Mouse (Mus musculus): ENCODE measurements around the gene Noa1.

Gene Noa1

GRCm38 (mm10) chr5:77290606-77291005 is 19.3 kb downstream of the Noa1 start:
- no peak for DNase-seq (ENCODE audit: low spot score in 2 of 2)

GRCm38 (mm10) chr5:77289686-77290085 is 20.2 kb downstream of the Noa1 start:
- DNase-seq (ENCODE audit: low spot score in 2 of 2), result no peak

- no peak for DNase-seq (ENCODE audit: low spot score in 2 of 2)
Measured at GRCm38 (mm10) chr5:77287901-77288300, 22.0 kb downstream of the Noa1 start.

GRCm38 (mm10) chr5:77286904-77287303 is 23.0 kb downstream of the Noa1 start:
- DNase-seq (ENCODE audit: low spot score in 2 of 2), result no peak

- no peak for DNase-seq (ENCODE audit: low spot score in 2 of 2)
Measured at GRCm38 (mm10) chr5:77285685-77286084, 24.2 kb downstream of the Noa1 start.

GRCm38 (mm10) chr5:77282242-77282641 is 27.6 kb downstream of the Noa1 start:
- DNase-seq (ENCODE audit: low spot score in 2 of 2), result no peak

GRCm38 (mm10) chr5:77281518-77282174 is 28.2 kb downstream of the Noa1 start:
- DNase-seq (ENCODE audit: low spot score in 2 of 2), result no peak

GRCm38 (mm10) chr5:77277204-77277603 is 32.7 kb downstream of the Noa1 start:
- DNase-seq (ENCODE audit: low spot score in 2 of 2), result no peak

GRCm38 (mm10) chr5:77275950-77276349 is 33.9 kb downstream of the Noa1 start:
- no peak for DNase-seq (ENCODE audit: low spot score in 2 of 2)

- no peak for DNase-seq (ENCODE audit: low spot score in 2 of 2)
Measured at GRCm38 (mm10) chr5:77273151-77273550, 36.7 kb downstream of the Noa1 start.

- no peak for DNase-seq (ENCODE audit: low spot score in 2 of 2)
Measured at GRCm38 (mm10) chr5:77269399-77269798, 40.5 kb downstream of the Noa1 start.

GRCm38 (mm10) chr5:77267957-77268624 is 41.8 kb downstream of the Noa1 start:
- DNase-seq (ENCODE audit: low spot score in 2 of 2), result no peak

- DNase-seq (ENCODE audit: low spot score in 2 of 2), result no peak
Measured at GRCm38 (mm10) chr5:77267441-77267840, 42.4 kb downstream of the Noa1 start.

GRCm38 (mm10) chr5:77266886-77267401 is 42.9 kb downstream of the Noa1 start:
- DNase-seq (ENCODE audit: low spot score in 2 of 2), result no peak

GRCm38 (mm10) chr5:77266066-77266885 is 43.6 kb downstream of the Noa1 start:
- no peak for DNase-seq (ENCODE audit: low spot score in 2 of 2)

GRCm38 (mm10) chr5:77265671-77266065 is 44.2 kb downstream of the Noa1 start:
- peak in 1 of 2 experiments; percentile 29 for DNase-seq (ENCODE audit: low spot score in 2 of 2)

GRCm38 (mm10) chr5:77265081-77265670 is 44.7 kb downstream of the Noa1 start, which contains the start of gene Rest:
TSS of gene Rest (plus strand) at chr5:77265491.
- no peak for DNase-seq (ENCODE audit: low spot score in 2 of 2)

- DNase-seq (ENCODE audit: low spot score in 2 of 2), result no peak
Measured at GRCm38 (mm10) chr5:77262105-77262504, 47.8 kb downstream of the Noa1 start.

GRCm38 (mm10) chr5:77261137-77261536 is 48.7 kb downstream of the Noa1 start:
- no peak for DNase-seq (ENCODE audit: low spot score in 2 of 2)

- DNase-seq (ENCODE audit: low spot score in 2 of 2), result no peak
Measured at GRCm38 (mm10) chr5:77260141-77260540, 49.7 kb downstream of the Noa1 start.

GRCm38 (mm10) chr5:77259315-77259714 is 50.6 kb downstream of the Noa1 start:
- DNase-seq (ENCODE audit: low spot score in 2 of 2), result no peak

- no peak for DNase-seq (ENCODE audit: low spot score in 2 of 2)
Measured at GRCm38 (mm10) chr5:77257603-77258002, 52.3 kb downstream of the Noa1 start.
